Mouse (Mus musculus): Measurements from ENCODE around the gene Rab37. TPM values are rescaled to one million over a fixed set of nuclear protein-coding genes. Genes with fewer than 3 reads are reported as not detected.

Rab37 gene
- polyA plus RNA-seq, 1 experiment from 2014 or later: 1.8 TPM

- H3K9ac ChIP-seq: no peak overlapping the region
- ATAC-seq (ENCODE audit: insufficient number of reproducible peaks, low FRiP score): no peak
- H3K27ac ChIP-seq (ENCODE audit: poor library complexity, severe bottlenecking): no peak overlapping the region
- WGBS: 27% methylated on average over 14 of the region's 14 CpGs
- H3K27me3 ChIP-seq (replicated peaks): 0 out of 2 replicates have a peak, but pooled peaks cover 4% of the 10 kb centered on the region
- no peak overlapping the region for H3K4me3 ChIP-seq
- H3K9me3 ChIP-seq (replicated peaks): no peaks in the 10 kb centered on the region
- H3K4me2 ChIP-seq: peak overlapping the region; percentile 26
- H3K4me1 ChIP-seq (replicated peaks): peaks cover 12% of the 10 kb centered on the region
- no peaks in the 10 kb centered on the region for H3K36me3 ChIP-seq
Observed at GRCm38 (mm10) chr11:115071631-115072294, 19.5 kb upstream of the Rab37 start.

GRCm38 (mm10) chr11:115073002-115073401 is 18.2 kb upstream of the Rab37 start:
- Histone ChIP-seq H3K36me3 (no peaks in the 10 kb centered on the region), H3K27ac (ENCODE audit: poor library complexity, severe bottlenecking) (no peak overlapping the region), H3K4me1 (replicated peaks) (peaks cover 12% of the 10 kb centered on the region), H3K4me2 (no peak overlapping the region), H3K27me3 (replicated peaks) (0 out of 2 replicates have a peak, but pooled peaks cover 4% of the 10 kb centered on the region), H3K4me3 (no peak overlapping the region), H3K9me3 (replicated peaks) (no peaks in the 10 kb centered on the region), H3K9ac (no peak overlapping the region)
- WGBS: 60% methylated on average over 5 of the region's 5 CpGs
- no peak for ATAC-seq (ENCODE audit: insufficient number of reproducible peaks, low FRiP score)

GRCm38 (mm10) chr11:115075407-115075806 is 15.8 kb upstream of the Rab37 start:
- H3K4me1 ChIP-seq (replicated peaks): peaks cover 12% of the 10 kb centered on the region
- no peaks in the 10 kb centered on the region for H3K36me3 ChIP-seq
- H3K27ac ChIP-seq (ENCODE audit: poor library complexity, severe bottlenecking): no peak overlapping the region
- H3K4me3 ChIP-seq: no peak overlapping the region
- 0 out of 2 replicates have a peak, but pooled peaks cover 4% of the 10 kb centered on the region for H3K27me3 ChIP-seq (replicated peaks)
- no peak overlapping the region for H3K9ac ChIP-seq
- ATAC-seq (ENCODE audit: insufficient number of reproducible peaks, low FRiP score): no peak
- H3K9me3 ChIP-seq (replicated peaks): no peaks in the 10 kb centered on the region
- H3K4me2 ChIP-seq: no peak overlapping the region
- WGBS: 56% methylated on average over 7 of the region's 7 CpGs

- Histone ChIP-seq H3K4me2 (no peak overlapping the region), H3K36me3 (no peaks in the 10 kb centered on the region), H3K27me3 (replicated peaks) (0 out of 2 replicates have a peak, but pooled peaks cover under 1% of the 10 kb centered on the region), H3K4me3 (no peak overlapping the region), H3K4me1 (replicated peaks) (peaks cover 12% of the 10 kb centered on the region), H3K9me3 (replicated peaks) (no peaks in the 10 kb centered on the region), H3K27ac (ENCODE audit: poor library complexity, severe bottlenecking) (no peak overlapping the region), H3K9ac (no peak overlapping the region)
- 43% methylated on average over 5 of the region's 5 CpGs for WGBS
- ATAC-seq (ENCODE audit: insufficient number of reproducible peaks, low FRiP score): no peak
Observed at GRCm38 (mm10) chr11:115075859-115076258, 15.4 kb upstream of the Rab37 start.

GRCm38 (mm10) chr11:115077436-115077835 is 13.8 kb upstream of the Rab37 start:
- H3K9me3 ChIP-seq (replicated peaks): no peaks in the 10 kb centered on the region
- H3K4me3 ChIP-seq: no peak overlapping the region
- H3K4me1 ChIP-seq (replicated peaks): no peaks in the 10 kb centered on the region
- H3K27ac ChIP-seq (ENCODE audit: poor library complexity, severe bottlenecking): no peak overlapping the region
- no peak for ATAC-seq (ENCODE audit: insufficient number of reproducible peaks, low FRiP score)
- 97% methylated on average over 1 of the region's 1 CpGs for WGBS
- 0 out of 2 replicates have a peak, but pooled peaks cover 8% of the 10 kb centered on the region for H3K27me3 ChIP-seq (replicated peaks)
- H3K4me2 ChIP-seq: no peak overlapping the region
- H3K36me3 ChIP-seq: no peaks in the 10 kb centered on the region
- no peak overlapping the region for H3K9ac ChIP-seq

GRCm38 (mm10) chr11:115078680-115079079 is 12.6 kb upstream of the Rab37 start:
- Histone ChIP-seq H3K4me3 (no peak overlapping the region), H3K27ac (ENCODE audit: poor library complexity, severe bottlenecking) (no peak overlapping the region), H3K27me3 (replicated peaks) (peaks cover 12% of the 10 kb centered on the region), H3K36me3 (no peaks in the 10 kb centered on the region), H3K4me2 (no peak overlapping the region), H3K9ac (no peak overlapping the region), H3K9me3 (replicated peaks) (no peaks in the 10 kb centered on the region), H3K4me1 (replicated peaks) (no peaks in the 10 kb centered on the region)
- 66% methylated on average over 5 of the region's 5 CpGs for WGBS
- ATAC-seq (ENCODE audit: insufficient number of reproducible peaks, low FRiP score): no peak

GRCm38 (mm10) chr11:115080886-115081285 is 10.3 kb upstream of the Rab37 start:
- Histone ChIP-seq H3K27ac (ENCODE audit: poor library complexity, severe bottlenecking) (no peak overlapping the region), H3K4me2 (no peak overlapping the region), H3K4me1 (replicated peaks) (no peaks in the 10 kb centered on the region), H3K9me3 (replicated peaks) (no peaks in the 10 kb centered on the region), H3K9ac (no peak overlapping the region), H3K27me3 (replicated peaks) (peaks cover 33% of the 10 kb centered on the region), H3K4me3 (no peak overlapping the region), H3K36me3 (no peaks in the 10 kb centered on the region)
- 39% methylated on average over 13 of the region's 13 CpGs for WGBS
- no peak for ATAC-seq (ENCODE audit: insufficient number of reproducible peaks, low FRiP score)

- no peaks in the 10 kb centered on the region for H3K4me1 ChIP-seq (replicated peaks)
Observed at GRCm38 (mm10) chr11:115081373-115081772, 9.9 kb upstream of the Rab37 start.

GRCm38 (mm10) chr11:115082196-115082595 is 9.0 kb upstream of the Rab37 start:
- Histone ChIP-seq H3K36me3 (no peaks in the 10 kb centered on the region), H3K4me3 (no peak overlapping the region), H3K27ac (ENCODE audit: poor library complexity, severe bottlenecking) (no peak overlapping the region), H3K9me3 (replicated peaks) (no peaks in the 10 kb centered on the region), H3K27me3 (replicated peaks) (peaks cover 33% of the 10 kb centered on the region), H3K4me1 (replicated peaks) (no peaks in the 10 kb centered on the region), H3K9ac (no peak overlapping the region), H3K4me2 (no peak overlapping the region)
- ATAC-seq (ENCODE audit: insufficient number of reproducible peaks, low FRiP score): no peak
- 66% methylated on average over 6 of the region's 6 CpGs for WGBS

More at GRCm38 (mm10) chr11:115081373-115081772, 9.9 kb upstream of the Rab37 start:
- Histone ChIP-seq H3K27ac (ENCODE audit: poor library complexity, severe bottlenecking) (no peak overlapping the region), H3K9me3 (replicated peaks) (no peaks in the 10 kb centered on the region), H3K9ac (no peak overlapping the region), H3K4me3 (no peak overlapping the region), H3K4me2 (no peak overlapping the region), H3K27me3 (replicated peaks) (peaks cover 33% of the 10 kb centered on the region), H3K36me3 (no peaks in the 10 kb centered on the region)
- WGBS: 62% methylated on average over 3 of the region's 3 CpGs
- ATAC-seq (ENCODE audit: insufficient number of reproducible peaks, low FRiP score): no peak

GRCm38 (mm10) chr11:115083376-115084139 is 7.7 kb upstream of the Rab37 start:
- no peaks in the 10 kb centered on the region for H3K9me3 ChIP-seq (replicated peaks)
- H3K4me2 ChIP-seq: no peak overlapping the region
- no peak overlapping the region for H3K27ac ChIP-seq (ENCODE audit: poor library complexity, severe bottlenecking)
- WGBS: 41% methylated on average over 18 of the region's 18 CpGs
- no peak overlapping the region for H3K9ac ChIP-seq
- no peak overlapping the region for H3K4me3 ChIP-seq
- ATAC-seq (ENCODE audit: insufficient number of reproducible peaks, low FRiP score): peak; percentile 36; the same call in 1 of the 2 replicates
- H3K27me3 ChIP-seq (replicated peaks): peaks cover 37% of the 10 kb centered on the region
- no peaks in the 10 kb centered on the region for H3K4me1 ChIP-seq (replicated peaks)
- no peaks in the 10 kb centered on the region for H3K36me3 ChIP-seq

- no peaks in the 10 kb centered on the region for H3K36me3 ChIP-seq
- no peak for ATAC-seq (ENCODE audit: insufficient number of reproducible peaks, low FRiP score)
- H3K4me1 ChIP-seq (replicated peaks): no peaks in the 10 kb centered on the region
- H3K27ac ChIP-seq (ENCODE audit: poor library complexity, severe bottlenecking): no peak overlapping the region
- H3K9me3 ChIP-seq (replicated peaks): no peaks in the 10 kb centered on the region
- WGBS: 42% methylated on average over 12 of the region's 12 CpGs
- H3K27me3 ChIP-seq (replicated peaks): peaks cover 44% of the 10 kb centered on the region
- no peak overlapping the region for H3K4me2 ChIP-seq
- H3K9ac ChIP-seq: no peak overlapping the region
- H3K4me3 ChIP-seq: no peak overlapping the region
Observed at GRCm38 (mm10) chr11:115084595-115084994, 6.6 kb upstream of the Rab37 start.
